Mouse (Mus musculus): Measurements from ENCODE around the gene Moxd1. TPM values are rescaled to one million over a fixed set of nuclear protein-coding genes. Genes with fewer than 3 reads are reported as not detected.

The Moxd1 gene
- polyA plus RNA-seq (2016; fragmentation: Nextera tagmentation; extraction: Ambion mirVana) = 16.1 and 17.8 TPM in 2 replicates

- H3K4me1 ChIP-seq = peaks cover 16% of the 10 kb centered on the region
- peak; percentile 82 for ATAC-seq (ENCODE audit: low FRiP score)
- H3K27ac ChIP-seq = no peak within 1 kb of the TSS
- H3K4me2 ChIP-seq (replicated peaks) = peak within 1 kb of the TSS; percentile 89
- peak within 1 kb of the TSS; percentile 65 for H3K9ac ChIP-seq
- under 1% methylated on average over 51 of the region's 56 CpGs for WGBS
- H3K27me3 ChIP-seq = peaks cover 38% of the 10 kb centered on the region
- no peaks in the 10 kb centered on the region for H3K36me3 ChIP-seq
- peak within 1 kb of the TSS; percentile 46 for H3K4me3 ChIP-seq
- H3K9me3 ChIP-seq (replicated peaks) = no peaks in the 10 kb centered on the region
Measured at GRCm38 (mm10) chr10:24223449-24224143, at the start of gene Moxd1. TSS of gene Moxd1 (plus strand) at chr10:24223517.

- Histone ChIP-seq H3K36me3 (peaks cover 19% of the 10 kb centered on the region), H3K27ac (no peak overlapping the region), H3K9me3 (replicated peaks) (no peaks in the 10 kb centered on the region), H3K4me3 (no peak overlapping the region), H3K4me2 (replicated peaks) (no peak overlapping the region), H3K9ac (no peak overlapping the region), H3K4me1 (no peaks in the 10 kb centered on the region), H3K27me3 (0 out of 2 replicates have a peak, but pooled peaks cover 2% of the 10 kb centered on the region)
- 60% methylated on average over 7 of the region's 7 CpGs for WGBS
- ATAC-seq (ENCODE audit: low FRiP score) = no peak
Measured at GRCm38 (mm10) chr10:24190392-24190791, 32.9 kb upstream of the Moxd1 start.

GRCm38 (mm10) chr10:24191977-24192376, 31.3 kb upstream of the Moxd1 start:
- Histone ChIP-seq H3K9me3 (replicated peaks) (no peaks in the 10 kb centered on the region), H3K4me1 (no peaks in the 10 kb centered on the region), H3K9ac (no peak overlapping the region), H3K4me3 (no peak overlapping the region), H3K27me3 (0 out of 2 replicates have a peak, but pooled peaks cover 2% of the 10 kb centered on the region), H3K36me3 (peaks cover 14% of the 10 kb centered on the region; the same call in 1 of the 2 replicates), H3K4me2 (replicated peaks) (no peak overlapping the region), H3K27ac (no peak overlapping the region)
- ATAC-seq (ENCODE audit: low FRiP score) = no peak
- 60% methylated on average over 1 of the region's 1 CpGs for WGBS

- H3K4me2 ChIP-seq (replicated peaks) = 0 out of 2 replicates have a peak overlapping the region, but pooled peaks have one; percentile 13
- 27% methylated on average over 12 of the region's 12 CpGs for WGBS
- H3K36me3 ChIP-seq = no peaks in the 10 kb centered on the region
- H3K9ac ChIP-seq = no peak overlapping the region
- H3K4me3 ChIP-seq = no peak overlapping the region
- no peak overlapping the region for H3K27ac ChIP-seq
- H3K9me3 ChIP-seq (replicated peaks) = no peaks in the 10 kb centered on the region
- H3K27me3 ChIP-seq = no peaks in the 10 kb centered on the region
- ATAC-seq (ENCODE audit: low FRiP score) = peak; percentile 83
- H3K4me1 ChIP-seq = no peaks in the 10 kb centered on the region; the same call in 1 of the 2 replicates
Measured at GRCm38 (mm10) chr10:24199303-24199702, 24.0 kb upstream of the Moxd1 start.

GRCm38 (mm10) chr10:24200099-24200498, 23.2 kb upstream of the Moxd1 start:
- Histone ChIP-seq H3K4me3 (no peak overlapping the region), H3K27ac (no peak overlapping the region), H3K4me2 (replicated peaks) (no peak overlapping the region), H3K27me3 (no peaks in the 10 kb centered on the region), H3K9ac (no peak overlapping the region), H3K9me3 (replicated peaks) (no peaks in the 10 kb centered on the region), H3K4me1 (no peaks in the 10 kb centered on the region; the same call in 1 of the 2 replicates), H3K36me3 (no peaks in the 10 kb centered on the region)
- 40% methylated on average over 3 of the region's 3 CpGs for WGBS
- no peak for ATAC-seq (ENCODE audit: low FRiP score)

GRCm38 (mm10) chr10:24210075-24210474, 13.2 kb upstream of the Moxd1 start:
- Histone ChIP-seq H3K4me1 (no peaks in the 10 kb centered on the region), H3K4me2 (replicated peaks) (no peak overlapping the region), H3K27ac (no peak overlapping the region), H3K4me3 (no peak overlapping the region), H3K36me3 (no peaks in the 10 kb centered on the region), H3K27me3 (no peaks in the 10 kb centered on the region), H3K9ac (no peak overlapping the region), H3K9me3 (replicated peaks) (no peaks in the 10 kb centered on the region)
- 86% methylated on average over 6 of the region's 6 CpGs for WGBS
- no peak for ATAC-seq (ENCODE audit: low FRiP score)

DNA sequence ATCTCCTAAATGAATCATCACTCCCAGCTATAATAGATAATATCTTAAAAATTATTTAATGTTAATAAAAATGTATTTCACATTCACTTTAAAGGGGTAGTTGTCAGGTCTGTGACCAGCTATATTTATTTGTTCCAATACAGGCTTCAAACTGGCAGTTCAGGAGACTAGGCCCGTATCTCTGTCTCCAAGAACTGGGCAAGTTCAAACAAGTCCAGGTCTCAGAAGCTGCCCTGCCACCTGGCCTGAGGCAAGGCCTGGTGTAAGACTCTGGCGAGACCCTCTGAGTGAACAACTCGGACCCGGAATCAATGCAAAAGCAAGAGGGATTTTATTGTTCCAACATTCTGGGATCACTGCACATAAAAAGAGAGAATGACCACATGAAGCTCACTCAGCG, 10.0 kb upstream of the Moxd1 start:
- 73% methylated on average over 5 of the region's 5 CpGs for WGBS
- H3K36me3 ChIP-seq = no peaks in the 10 kb centered on the region
- no peak overlapping the region for H3K9ac ChIP-seq
- no peaks in the 10 kb centered on the region for H3K9me3 ChIP-seq (replicated peaks)
- H3K27ac ChIP-seq = no peak overlapping the region
- H3K27me3 ChIP-seq = no peaks in the 10 kb centered on the region
- H3K4me2 ChIP-seq (replicated peaks) = no peak overlapping the region
- no peak for ATAC-seq (ENCODE audit: low FRiP score)
- H3K4me3 ChIP-seq = no peak overlapping the region
- H3K4me1 ChIP-seq = no peaks in the 10 kb centered on the region

DNA sequence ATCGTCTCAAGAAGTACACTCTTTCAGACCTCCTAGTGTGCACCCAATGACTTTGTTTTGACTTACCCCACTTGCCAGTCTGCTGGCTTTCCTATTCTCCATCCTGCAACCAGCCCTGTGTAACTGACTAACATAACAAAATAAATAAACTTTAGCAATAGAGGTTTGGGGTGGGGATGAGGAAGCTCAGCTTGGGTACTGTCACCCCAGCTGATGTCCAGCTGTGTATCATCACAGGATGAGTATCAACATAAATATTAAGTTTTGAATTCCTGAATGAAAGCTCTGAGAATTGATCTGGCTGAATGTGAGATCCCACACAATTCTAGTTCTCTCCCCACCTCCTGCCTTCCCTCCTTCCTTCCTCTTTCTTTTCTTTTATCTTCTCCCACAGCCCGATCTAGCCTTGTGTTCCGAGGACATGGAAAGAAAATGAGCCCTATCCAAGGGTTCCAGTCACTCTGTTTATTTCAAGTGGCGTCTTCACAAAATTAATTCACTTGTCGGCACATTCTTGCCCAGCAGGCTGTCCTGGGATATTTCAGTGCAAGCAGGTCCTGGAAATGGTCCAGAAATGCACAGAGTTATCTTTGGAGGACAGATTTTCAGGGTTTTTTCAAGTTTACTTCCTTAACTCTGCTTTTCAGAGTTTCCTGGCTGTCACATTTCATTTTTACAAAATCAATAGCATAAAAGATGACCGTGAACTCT, 5.6 kb upstream of the Moxd1 start:
- Histone ChIP-seq H3K9me3 (replicated peaks) (no peaks in the 10 kb centered on the region), H3K4me2 (replicated peaks) (no peak overlapping the region), H3K36me3 (no peaks in the 10 kb centered on the region), H3K9ac (no peak overlapping the region), H3K4me3 (no peak overlapping the region), H3K27me3 (peaks cover 12% of the 10 kb centered on the region), H3K4me1 (no peaks in the 10 kb centered on the region), H3K27ac (no peak overlapping the region)
- 60% methylated on average over 6 of the region's 6 CpGs for WGBS
- ATAC-seq (ENCODE audit: low FRiP score) = no peak

- H3K9me3 ChIP-seq (replicated peaks) = no peaks in the 10 kb centered on the region
- no peaks in the 10 kb centered on the region for H3K36me3 ChIP-seq
- H3K4me2 ChIP-seq (replicated peaks) = no peak overlapping the region
- peaks cover 12% of the 10 kb centered on the region for H3K4me1 ChIP-seq
- no peak overlapping the region for H3K4me3 ChIP-seq
- no peak overlapping the region for H3K9ac ChIP-seq
- H3K27ac ChIP-seq = no peak overlapping the region
- H3K27me3 ChIP-seq = peaks cover 38% of the 10 kb centered on the region
- ATAC-seq (ENCODE audit: low FRiP score) = no peak
- WGBS = 84% methylated on average over 5 of the region's 5 CpGs
Measured at GRCm38 (mm10) chr10:24220931-24221330, 2.4 kb upstream of the Moxd1 start.

DNA sequence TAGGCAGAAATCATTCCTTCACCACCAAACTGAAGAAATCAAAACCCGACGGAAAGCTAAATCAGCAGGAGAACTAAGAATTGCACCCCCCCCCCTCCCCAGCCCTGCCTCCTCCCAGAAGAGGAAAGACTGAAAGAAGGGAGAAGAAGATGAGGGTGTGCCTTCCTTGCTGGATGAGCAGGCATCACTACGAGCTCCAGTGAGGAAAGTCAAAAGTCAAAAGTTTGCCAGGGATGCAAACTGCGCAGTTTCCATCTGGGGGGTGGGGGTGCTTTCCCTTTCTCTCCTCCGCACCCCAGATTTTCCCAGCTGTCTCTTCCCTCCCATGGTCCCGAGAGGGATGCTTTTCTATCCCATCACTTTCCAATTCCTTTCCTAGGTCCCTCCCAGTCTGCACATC, 406 bp upstream of the Moxd1 start:
- Histone ChIP-seq H3K9ac (no peak overlapping the region), H3K9me3 (replicated peaks) (no peaks in the 10 kb centered on the region), H3K36me3 (no peaks in the 10 kb centered on the region), H3K4me1 (peaks cover 12% of the 10 kb centered on the region), H3K27ac (no peak overlapping the region), H3K4me3 (peak overlapping the region; percentile 46), H3K27me3 (peaks cover 38% of the 10 kb centered on the region), H3K4me2 (replicated peaks) (peak overlapping the region; percentile 89)
- WGBS = 2% methylated on average over 5 of the region's 6 CpGs
- ATAC-seq (ENCODE audit: low FRiP score) = no peak; the same call in 1 of the 2 replicates

DNA sequence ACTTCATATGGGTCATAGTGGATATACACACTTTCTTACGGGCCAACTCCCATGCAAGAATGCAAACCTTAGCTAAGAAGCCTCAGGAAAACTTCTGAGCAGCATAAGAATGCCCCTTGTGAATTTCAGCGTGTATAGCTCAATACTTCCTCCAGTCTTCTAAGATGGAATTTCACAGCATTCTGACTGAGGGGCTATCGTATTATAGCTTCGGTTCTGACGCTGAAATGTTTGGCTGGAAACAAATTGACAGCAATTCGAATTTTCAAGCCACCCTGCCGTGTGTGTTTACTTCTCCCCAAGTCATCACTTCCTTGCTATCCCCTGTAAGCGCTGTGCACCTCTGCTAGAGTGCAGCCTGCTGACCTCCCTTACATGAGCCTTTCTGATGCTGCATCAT, 1.3 kb downstream of the Moxd1 start:
- no peak overlapping the region for H3K27ac ChIP-seq
- peak overlapping the region; percentile 89 for H3K4me2 ChIP-seq (replicated peaks)
- peaks cover 16% of the 10 kb centered on the region for H3K4me1 ChIP-seq
- 16% methylated on average over 8 of the region's 8 CpGs for WGBS
- H3K36me3 ChIP-seq = no peaks in the 10 kb centered on the region
- H3K4me3 ChIP-seq = no peak overlapping the region
- H3K27me3 ChIP-seq = peaks cover 38% of the 10 kb centered on the region
- no peak overlapping the region for H3K9ac ChIP-seq
- no peak for ATAC-seq (ENCODE audit: low FRiP score)
- no peaks in the 10 kb centered on the region for H3K9me3 ChIP-seq (replicated peaks)

GRCm38 (mm10) chr10:24228318-24229183, 5.2 kb downstream of the Moxd1 start:
- H3K4me2 ChIP-seq (replicated peaks) = no peak overlapping the region
- no peak for ATAC-seq (ENCODE audit: low FRiP score)
- no peak overlapping the region for H3K27ac ChIP-seq
- 43% methylated on average over 12 of the region's 12 CpGs for WGBS
- H3K9ac ChIP-seq = no peak overlapping the region
- peaks cover 10% of the 10 kb centered on the region for H3K4me1 ChIP-seq
- H3K36me3 ChIP-seq = no peaks in the 10 kb centered on the region
- no peak overlapping the region for H3K4me3 ChIP-seq
- H3K27me3 ChIP-seq = peaks cover 17% of the 10 kb centered on the region
- H3K9me3 ChIP-seq (replicated peaks) = no peaks in the 10 kb centered on the region

Data from hindbrain, embryonic 12.5 days (tissue).